Mouse (Mus musculus): ENCODE measurements around the gene Sars. TPM values are rescaled to one million over a fixed set of nuclear protein-coding genes. Genes with fewer than 3 reads are reported as not detected.

Gene Sars
- polyA plus RNA-seq, 2 experiments, result 80.2 to 108 TPM

GRCm38 (mm10) chr3:108392299-108392698 lies 52.7 kb downstream of the Sars start:
- TF ChIP-seq POLR2A (IDR thresholded peaks at IDR 0.05; ENCODE audit: borderline replicate concordance, extremely low read depth, insufficient read depth, insufficient read length), result no peak
- Histone ChIP-seq H3K27ac (replicated peaks; ENCODE audit: low read depth, low read length) (no peak overlapping the region), H3K4me2 (replicated peaks; ENCODE audit: low read depth, low read length, severe bottlenecking) (no peak overlapping the region), H3K36me3 (ENCODE audit: control insufficient read depth, insufficient read depth, low read length) (peaks cover 13% of the 10 kb centered on the region), H3K4me3 (replicated peaks; ENCODE audit: low read length) (no peak overlapping the region), H3K27me3 (ENCODE audit: control insufficient read depth, insufficient read depth, low read length) (no peaks in the 10 kb centered on the region), H3K9ac (ENCODE audit: low read depth, low read length, severe bottlenecking) (no peak overlapping the region), H3K9me3 (ENCODE audit: control insufficient read depth, low read length) (no peaks in the 10 kb centered on the region), H3K4me1 (ENCODE audit: control insufficient read depth, insufficient read depth, low read length) (peaks cover 9% of the 10 kb centered on the region)
- WGBS, result 17% methylated on average over 10 of the region's 10 CpGs
- ATAC-seq (ENCODE audit: low FRiP score, low read depth) (no peak), DNase-seq (ENCODE audit: low spot score) (no peak)

DNA sequence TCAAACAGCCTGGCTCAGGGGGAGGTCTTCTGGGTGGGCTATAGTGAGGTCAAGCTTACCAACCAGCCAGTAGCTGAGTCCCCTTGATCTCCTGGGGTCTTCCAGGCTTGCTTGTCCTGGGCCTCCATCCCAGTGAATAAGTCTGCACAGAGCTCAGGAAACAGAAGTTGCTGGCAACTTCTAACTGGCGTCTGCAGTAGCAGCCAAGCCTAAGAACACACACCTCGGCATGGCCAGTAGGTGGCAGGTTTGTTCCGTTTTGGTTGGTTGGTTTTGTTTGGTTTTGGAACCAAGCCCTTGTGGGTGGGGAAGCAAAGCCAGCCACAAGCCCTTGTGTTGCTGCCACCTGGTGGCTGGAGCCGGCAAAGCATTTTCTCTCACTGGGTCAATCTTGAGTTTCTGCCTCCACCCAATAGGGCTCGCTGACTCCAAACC lies 55.9 kb downstream of the Sars start:
- peaks cover 21% of the 10 kb centered on the region for H3K4me1 ChIP-seq (ENCODE audit: control insufficient read depth, insufficient read depth, low read length)
- peak; percentile 90 for ATAC-seq (ENCODE audit: low FRiP score, low read depth)
- no peaks in the 10 kb centered on the region for H3K27me3 ChIP-seq (ENCODE audit: control insufficient read depth, insufficient read depth, low read length)
- no peak overlapping the region for H3K4me3 ChIP-seq (replicated peaks; ENCODE audit: low read length)
- H3K27ac ChIP-seq (replicated peaks; ENCODE audit: low read depth, low read length), result peak overlapping the region; percentile 70
- TF ChIP-seq POLR2A (IDR thresholded peaks at IDR 0.05; ENCODE audit: borderline replicate concordance, extremely low read depth, insufficient read depth, insufficient read length), result no peak
- H3K36me3 ChIP-seq (ENCODE audit: control insufficient read depth, insufficient read depth, low read length), result peaks cover 14% of the 10 kb centered on the region
- peak overlapping the region; percentile 44 for H3K9ac ChIP-seq (ENCODE audit: low read depth, low read length, severe bottlenecking)
- no peaks in the 10 kb centered on the region for H3K9me3 ChIP-seq (ENCODE audit: control insufficient read depth, low read length)
- H3K4me2 ChIP-seq (replicated peaks; ENCODE audit: low read depth, low read length, severe bottlenecking), result peak overlapping the region; percentile 35
- peak; percentile 99 for DNase-seq (ENCODE audit: low spot score)
- 0% methylated on average over 5 of the region's 5 CpGs for WGBS

- no peak overlapping the region for H3K4me3 ChIP-seq (replicated peaks; ENCODE audit: low read length)
- DNase-seq (ENCODE audit: low spot score) (no peak), ATAC-seq (ENCODE audit: low FRiP score, low read depth) (no peak)
- WGBS, result 85% methylated on average over 10 of the region's 10 CpGs
- no peaks in the 10 kb centered on the region for H3K27me3 ChIP-seq (ENCODE audit: control insufficient read depth, insufficient read depth, low read length)
- H3K9me3 ChIP-seq (ENCODE audit: control insufficient read depth, low read length), result no peaks in the 10 kb centered on the region
- peaks cover 14% of the 10 kb centered on the region for H3K36me3 ChIP-seq (ENCODE audit: control insufficient read depth, insufficient read depth, low read length)
- TF ChIP-seq POLR2A (IDR thresholded peaks at IDR 0.05; ENCODE audit: borderline replicate concordance, extremely low read depth, insufficient read depth, insufficient read length), result no peak
- H3K27ac ChIP-seq (replicated peaks; ENCODE audit: low read depth, low read length), result no peak overlapping the region
- H3K4me1 ChIP-seq (ENCODE audit: control insufficient read depth, insufficient read depth, low read length), result peaks cover 31% of the 10 kb centered on the region
- H3K9ac ChIP-seq (ENCODE audit: low read depth, low read length, severe bottlenecking), result no peak overlapping the region
- H3K4me2 ChIP-seq (replicated peaks; ENCODE audit: low read depth, low read length, severe bottlenecking), result no peak overlapping the region
These were observed 58.8 kb downstream of the Sars start for GRCm38 (mm10) chr3:108386186-108386585.

DNA sequence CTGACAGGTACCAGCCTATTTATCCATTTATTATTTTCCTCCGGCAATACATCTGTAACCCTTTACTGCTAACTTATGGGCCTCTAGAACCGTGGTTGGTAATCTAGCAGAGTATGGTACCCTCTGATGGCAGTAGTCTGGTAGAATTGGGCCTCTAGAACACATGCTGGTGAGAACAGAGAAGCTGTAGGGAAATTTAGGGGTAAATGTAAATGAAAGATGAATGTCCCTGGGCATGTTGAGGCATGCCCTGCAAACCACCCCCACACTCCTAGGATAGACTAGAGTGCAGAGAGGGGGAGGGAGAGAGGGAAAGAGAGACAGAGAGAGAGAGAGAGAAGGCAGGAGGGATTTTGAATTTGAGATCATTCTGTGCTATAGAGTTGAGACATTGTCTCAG lies 60.6 kb downstream of the Sars start:
- WGBS, result 22% methylated on average over 2 of the region's 2 CpGs
- Histone ChIP-seq H3K9me3 (ENCODE audit: control insufficient read depth, low read length) (no peaks in the 10 kb centered on the region), H3K4me3 (replicated peaks; ENCODE audit: low read length) (peak overlapping the region; percentile 66), H3K4me2 (replicated peaks; ENCODE audit: low read depth, low read length, severe bottlenecking) (peak overlapping the region; percentile 56), H3K27me3 (ENCODE audit: control insufficient read depth, insufficient read depth, low read length) (no peaks in the 10 kb centered on the region), H3K27ac (replicated peaks; ENCODE audit: low read depth, low read length) (no peak overlapping the region), H3K4me1 (ENCODE audit: control insufficient read depth, insufficient read depth, low read length) (peaks cover 31% of the 10 kb centered on the region), H3K9ac (ENCODE audit: low read depth, low read length, severe bottlenecking) (peak overlapping the region; percentile 48), H3K36me3 (ENCODE audit: control insufficient read depth, insufficient read depth, low read length) (peaks cover 14% of the 10 kb centered on the region)
- ATAC-seq (ENCODE audit: low FRiP score, low read depth) (no peak), DNase-seq (ENCODE audit: low spot score) (no peak)
- no peak for TF ChIP-seq POLR2A (IDR thresholded peaks at IDR 0.05; ENCODE audit: borderline replicate concordance, extremely low read depth, insufficient read depth, insufficient read length)

GRCm38 (mm10) chr3:108383485-108384354 lies 61.3 kb downstream of the Sars start, which contains the start of gene Psrc1:
TSS of gene Psrc1 (plus strand) at chr3:108383839.
- H3K27me3 ChIP-seq (ENCODE audit: control insufficient read depth, insufficient read depth, low read length), result no peaks in the 10 kb centered on the region
- peak; percentile 30; the same call in 1 of the 2 replicates for TF ChIP-seq POLR2A (IDR thresholded peaks at IDR 0.05; ENCODE audit: borderline replicate concordance, extremely low read depth, insufficient read depth, insufficient read length)
- peak within 1 kb of the TSS; percentile 66 for H3K4me3 ChIP-seq (replicated peaks; ENCODE audit: low read length)
- H3K4me1 ChIP-seq (ENCODE audit: control insufficient read depth, insufficient read depth, low read length), result peaks cover 28% of the 10 kb centered on the region
- peak within 1 kb of the TSS; percentile 56 for H3K4me2 ChIP-seq (replicated peaks; ENCODE audit: low read depth, low read length, severe bottlenecking)
- DNase-seq (ENCODE audit: low spot score), result peak; percentile 92
- peaks cover 14% of the 10 kb centered on the region for H3K36me3 ChIP-seq (ENCODE audit: control insufficient read depth, insufficient read depth, low read length)
- H3K9ac ChIP-seq (ENCODE audit: low read depth, low read length, severe bottlenecking), result peak within 1 kb of the TSS; percentile 48
- peak within 1 kb of the TSS; percentile 58; the same call in 1 of the 2 replicates for H3K27ac ChIP-seq (replicated peaks; ENCODE audit: low read depth, low read length)
- ATAC-seq (ENCODE audit: low FRiP score, low read depth), result peak; percentile 95
- WGBS, result under 1% methylated on average over 43 of the region's 44 CpGs
- no peaks in the 10 kb centered on the region for H3K9me3 ChIP-seq (ENCODE audit: control insufficient read depth, low read length)
